Mouse (Mus musculus): Measurements from ENCODE around the gene Thada. TPM values are rescaled to one million over a fixed set of nuclear protein-coding genes. Genes with fewer than 3 reads are reported as not detected.

The Thada gene
- polyA plus RNA-seq, 1 experiment, result 6.1 TPM

DNA sequence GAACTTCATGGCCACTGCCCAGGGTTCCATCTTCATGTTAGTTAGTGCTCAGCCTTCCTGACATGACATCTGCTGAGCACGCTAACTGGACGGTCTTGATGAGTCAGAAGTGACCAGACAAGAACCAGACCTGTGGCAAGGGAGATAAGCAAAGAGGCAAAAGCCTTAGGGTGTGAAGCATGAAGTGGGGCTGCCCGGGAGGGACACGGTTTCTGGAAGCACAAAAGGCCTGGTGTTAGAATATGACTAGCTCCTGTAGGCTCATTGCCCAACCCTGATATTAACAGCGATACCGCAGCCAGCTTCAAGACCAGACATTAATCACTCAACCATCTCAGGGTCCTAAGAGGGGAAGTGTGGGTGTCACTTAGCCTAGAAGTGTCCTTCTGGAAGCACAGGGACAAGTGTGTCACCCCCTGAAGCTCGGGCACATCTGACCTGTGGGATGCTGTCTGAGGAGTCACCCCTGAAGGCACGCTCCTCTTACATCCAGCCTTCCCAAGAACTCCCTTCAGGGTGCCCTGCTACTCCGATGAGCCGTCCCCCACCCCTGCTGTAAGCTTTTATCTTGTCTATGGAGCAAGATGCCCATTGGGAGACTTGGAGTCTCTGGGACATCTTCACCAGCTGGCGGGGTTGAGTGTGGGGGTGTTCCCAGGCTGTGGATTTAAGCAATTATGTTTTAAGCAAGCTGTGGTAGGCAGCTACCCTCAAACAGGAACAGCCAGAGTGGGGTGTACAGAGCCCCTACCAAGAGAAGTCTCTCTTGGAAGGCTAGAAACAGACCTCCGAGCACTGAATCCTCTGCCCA is 312.8 kb downstream of the Thada start:
- no peak for DNase-seq (ENCODE audit: extremely low spot score in 1 of 2, low spot score in 1 of 2)

DNA sequence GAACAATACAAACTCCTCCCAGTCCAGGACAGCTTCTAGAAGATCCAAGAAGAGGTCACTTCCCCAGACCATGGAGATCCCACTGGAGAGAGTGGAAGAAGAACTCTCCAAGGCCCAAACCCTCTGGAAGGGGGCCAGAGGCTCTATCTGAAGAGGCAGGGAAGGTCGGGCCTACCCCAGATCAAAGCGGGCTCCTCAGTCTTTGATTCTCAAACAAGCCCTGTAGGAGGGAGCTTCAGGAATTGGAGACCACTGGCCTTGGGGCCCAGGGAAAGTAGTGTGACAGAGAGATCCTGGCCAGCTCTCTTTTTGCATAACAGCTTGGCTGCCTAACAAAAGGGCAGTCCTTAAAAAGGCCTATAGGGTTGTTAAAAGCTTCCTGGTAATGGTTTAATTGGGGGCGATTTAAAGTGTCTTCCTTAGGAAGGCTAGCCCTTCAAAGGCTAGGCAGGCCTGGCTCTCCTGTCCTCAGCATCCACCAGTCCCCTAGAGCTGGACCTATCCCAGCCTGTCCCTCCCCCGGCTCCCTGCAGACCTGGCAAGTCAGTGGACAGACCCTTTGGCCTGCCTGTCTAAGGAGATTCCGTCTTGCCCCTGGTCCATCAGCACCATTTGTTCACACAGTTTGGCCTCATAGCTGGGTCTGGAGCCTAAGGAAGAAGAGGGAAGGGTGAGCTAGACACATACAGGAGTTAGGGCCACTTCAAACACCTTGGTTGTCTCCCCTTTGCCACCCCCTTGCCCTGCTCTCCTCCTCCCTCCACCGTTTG is 313.6 kb downstream of the Thada start:
- DNase-seq (ENCODE audit: extremely low spot score in 1 of 2, low spot score in 1 of 2), result no peak

DNA sequence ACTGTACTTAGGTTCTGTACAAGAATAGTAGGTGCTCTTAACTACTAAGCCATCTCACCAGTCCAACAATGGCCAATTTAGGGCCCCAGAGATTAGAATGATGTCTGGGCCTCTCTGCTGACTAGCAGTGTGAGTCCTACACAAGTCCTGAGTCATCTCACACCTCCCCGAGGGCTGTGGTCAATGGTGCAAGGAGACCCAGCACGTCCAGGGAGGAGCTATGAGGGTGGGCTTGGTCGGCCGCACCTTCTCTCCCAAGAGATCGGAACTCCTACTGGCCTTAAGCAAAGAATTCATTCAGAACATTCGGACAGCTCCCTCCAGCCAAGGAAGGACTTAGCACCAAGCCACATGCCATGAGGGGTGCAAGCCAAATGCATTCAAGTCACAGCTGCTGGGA is 314.7 kb downstream of the Thada start:
- DNase-seq (ENCODE audit: extremely low spot score in 1 of 2, low spot score in 1 of 2), result no peak

DNA sequence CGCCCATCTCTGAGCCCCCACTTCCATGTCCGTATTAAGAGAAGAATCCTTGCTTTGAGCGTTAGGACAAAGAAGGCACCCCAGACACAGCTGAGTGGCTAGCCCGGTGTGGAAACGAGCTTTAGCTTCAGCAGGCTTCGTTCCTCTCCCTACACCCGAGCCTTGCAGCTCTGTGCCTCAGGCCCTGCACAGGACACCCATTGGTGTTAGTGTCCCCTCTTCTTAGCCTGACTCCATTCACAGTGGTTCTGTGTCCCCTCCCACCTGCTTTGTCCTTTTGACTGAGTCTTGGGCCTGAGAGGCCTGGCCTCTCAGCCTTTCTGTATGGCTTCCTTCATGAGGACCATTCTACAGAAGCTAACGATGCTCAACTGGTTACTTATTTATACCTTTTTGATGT is 315.7 kb downstream of the Thada start:
- no peak for DNase-seq (ENCODE audit: extremely low spot score in 1 of 2, low spot score in 1 of 2)

DNA sequence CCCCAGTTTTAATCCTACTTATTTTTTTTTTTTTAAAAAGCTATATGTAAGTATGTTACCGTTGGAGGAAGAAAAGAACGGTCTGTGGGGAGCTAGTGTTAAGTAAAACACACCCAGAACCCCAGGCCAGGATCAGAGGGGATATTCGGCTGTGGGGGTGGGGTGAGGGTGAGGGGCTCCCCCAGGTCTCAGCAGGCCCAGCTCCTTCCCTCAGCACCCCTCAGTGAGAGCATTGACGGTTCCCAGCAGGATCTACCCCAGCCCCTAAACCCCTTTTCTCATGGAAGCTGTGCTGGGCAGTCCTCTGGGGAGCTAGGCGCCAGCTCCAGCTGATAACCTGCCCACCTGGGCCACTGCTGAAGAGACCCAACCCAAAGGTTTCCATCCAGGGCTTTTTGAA is 316.4 kb downstream of the Thada start:
- DNase-seq (ENCODE audit: extremely low spot score in 1 of 2, low spot score in 1 of 2), result no peak

DNA sequence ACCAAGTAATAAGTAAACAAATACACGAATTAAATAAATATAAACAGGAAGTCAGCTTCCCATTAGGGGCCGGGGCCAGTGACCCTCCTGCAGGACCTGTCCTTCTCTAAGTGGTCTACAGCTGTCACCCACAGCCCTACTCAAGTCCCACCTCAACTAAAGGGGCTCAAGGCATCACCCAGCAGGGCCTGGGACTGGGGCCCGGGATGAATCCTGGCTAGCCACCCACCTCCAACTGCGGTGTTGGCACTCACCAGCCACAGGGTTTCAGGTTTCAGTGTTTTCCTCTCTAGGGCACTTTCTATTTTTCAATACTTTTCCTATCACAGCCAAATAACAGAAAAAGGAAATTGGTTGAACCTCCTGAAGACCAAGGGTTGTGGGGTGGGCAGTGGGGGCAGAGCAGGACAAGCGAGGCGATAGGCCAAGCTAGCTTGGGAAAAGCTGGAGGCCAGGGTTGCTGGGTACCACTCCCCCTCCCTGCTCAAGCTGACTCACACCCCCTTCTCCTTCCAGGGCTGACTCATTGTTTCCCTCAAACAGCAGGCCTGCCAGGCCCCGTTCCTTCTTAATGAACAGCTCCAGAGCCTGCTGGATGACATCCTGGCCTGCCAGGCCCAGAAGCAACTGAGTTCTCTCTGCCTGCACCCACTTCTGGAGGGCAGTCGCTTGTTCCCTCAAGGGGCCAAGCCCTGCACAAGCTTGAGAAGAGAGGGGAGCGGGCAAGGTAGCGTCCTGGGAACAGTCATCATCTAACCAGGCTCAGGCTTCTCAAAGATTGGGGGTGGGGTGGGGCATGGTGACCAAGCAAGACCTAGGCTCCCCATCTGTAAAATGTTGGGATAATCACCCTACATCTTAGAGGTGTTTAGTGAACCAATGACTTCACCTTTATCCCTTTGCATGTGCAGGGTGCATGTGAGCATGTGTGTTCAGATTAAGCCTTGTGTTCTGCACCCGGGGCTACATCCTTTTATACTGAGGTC is 317.2 kb downstream of the Thada start:
- peak; percentile 63 to 78 for DNase-seq (ENCODE audit: extremely low spot score in 1 of 2, low spot score in 1 of 2)

DNA sequence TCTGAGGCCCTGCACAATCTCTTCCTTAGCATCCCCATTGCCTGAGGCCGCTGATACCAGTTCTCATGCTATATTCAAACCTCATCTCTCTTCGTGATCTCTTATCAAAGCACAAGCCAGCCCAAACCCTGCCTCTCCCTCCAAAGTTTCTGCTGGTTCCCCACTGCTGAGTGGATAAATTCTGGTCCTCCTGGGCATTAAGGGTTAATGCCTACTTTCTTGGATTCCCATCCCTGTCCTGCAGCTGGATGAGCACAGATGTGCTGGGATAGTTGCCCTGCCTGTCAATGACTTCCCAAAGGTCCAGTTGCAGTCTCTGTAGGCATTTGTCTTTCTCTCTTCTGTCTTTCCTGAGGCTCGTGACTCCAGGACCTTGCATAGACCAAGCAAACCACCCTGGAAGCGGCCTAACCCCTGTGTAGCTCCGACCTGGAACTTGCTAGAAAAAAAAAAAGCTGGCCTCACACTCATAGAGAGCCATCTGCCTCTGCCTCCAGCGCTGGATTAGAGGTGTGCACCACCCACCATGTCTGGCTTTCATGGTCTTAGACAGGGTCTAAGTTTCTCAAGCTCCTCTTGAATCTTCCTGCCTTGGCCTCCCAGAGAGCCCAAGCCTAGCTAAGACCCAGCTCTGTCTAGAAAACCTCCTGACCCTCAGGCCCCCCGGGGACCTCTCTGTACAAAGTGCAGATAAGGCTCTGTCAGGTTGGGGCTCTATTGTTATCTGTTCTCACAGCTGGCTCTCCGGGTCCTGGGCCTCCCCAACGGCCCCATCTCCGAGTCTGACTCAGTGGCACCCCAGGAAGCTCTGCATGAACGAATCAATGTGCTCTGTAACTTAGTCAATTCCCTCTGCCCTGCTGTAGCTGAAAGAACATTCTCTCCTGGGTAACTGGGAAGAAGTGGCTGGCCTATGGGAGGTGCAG is 318.6 kb downstream of the Thada start:
- DNase-seq (ENCODE audit: extremely low spot score in 1 of 2, low spot score in 1 of 2), result no peak

DNA sequence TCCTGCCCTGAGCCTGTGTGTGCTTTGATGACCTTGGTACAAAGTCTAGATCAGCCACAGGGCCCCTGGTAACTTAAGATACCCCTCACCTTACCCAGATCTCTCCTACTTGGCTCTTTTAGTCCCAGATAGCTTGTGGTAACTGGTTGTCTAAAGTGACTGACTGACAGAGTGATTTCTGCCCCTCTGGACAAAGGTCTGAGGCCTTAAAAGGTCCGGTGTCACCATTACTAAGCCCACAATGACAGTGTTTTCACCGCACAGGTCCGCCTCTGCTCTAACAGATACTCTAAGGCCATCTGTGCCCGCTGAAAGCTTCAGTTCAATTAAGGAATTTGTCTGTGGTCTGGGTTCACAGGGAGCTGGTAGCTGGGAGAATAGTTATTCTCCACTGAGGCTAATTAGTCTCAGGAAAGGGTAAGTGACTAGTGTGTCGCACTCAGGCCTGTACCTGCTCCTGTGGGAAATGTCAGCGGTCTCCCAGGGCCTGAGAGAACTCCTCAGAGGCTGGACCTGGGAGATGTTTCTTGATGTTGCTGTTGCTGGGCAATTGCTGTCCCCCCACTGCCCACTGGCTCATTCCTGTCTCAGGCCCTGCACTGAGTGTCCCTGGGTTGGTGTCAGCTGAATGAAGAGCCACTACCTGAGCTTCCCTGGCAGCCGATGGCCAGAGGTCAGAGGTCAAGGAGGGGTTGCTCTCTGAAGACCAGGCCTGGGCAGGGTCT is 319.4 kb downstream of the Thada start:
- no peak for DNase-seq (ENCODE audit: extremely low spot score in 1 of 2, low spot score in 1 of 2)

DNA sequence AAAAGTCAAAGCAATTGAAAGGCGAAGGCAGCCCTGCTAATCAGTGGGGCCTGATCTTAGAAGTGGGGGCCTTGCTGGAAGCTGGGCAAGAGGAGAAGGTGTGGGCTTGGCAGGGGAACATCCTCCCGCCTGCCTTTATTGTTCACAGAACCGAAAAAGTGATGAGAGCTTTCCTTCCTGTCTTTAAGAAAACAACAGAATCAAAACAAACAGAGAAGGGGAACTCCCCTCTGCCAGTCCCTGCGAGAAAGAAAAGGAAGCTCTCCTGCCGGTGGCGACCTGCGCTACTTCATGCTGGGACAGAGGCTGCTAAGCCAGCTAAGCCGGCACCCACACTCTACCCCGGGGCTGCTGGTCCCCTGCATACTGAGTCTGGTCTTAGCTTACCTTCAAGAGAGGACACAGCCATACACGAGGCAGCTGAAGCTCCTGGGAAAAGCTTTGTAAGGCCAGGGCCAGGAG is 320.1 kb downstream of the Thada start:
- DNase-seq (ENCODE audit: extremely low spot score in 1 of 2, low spot score in 1 of 2), result no peak

DNA sequence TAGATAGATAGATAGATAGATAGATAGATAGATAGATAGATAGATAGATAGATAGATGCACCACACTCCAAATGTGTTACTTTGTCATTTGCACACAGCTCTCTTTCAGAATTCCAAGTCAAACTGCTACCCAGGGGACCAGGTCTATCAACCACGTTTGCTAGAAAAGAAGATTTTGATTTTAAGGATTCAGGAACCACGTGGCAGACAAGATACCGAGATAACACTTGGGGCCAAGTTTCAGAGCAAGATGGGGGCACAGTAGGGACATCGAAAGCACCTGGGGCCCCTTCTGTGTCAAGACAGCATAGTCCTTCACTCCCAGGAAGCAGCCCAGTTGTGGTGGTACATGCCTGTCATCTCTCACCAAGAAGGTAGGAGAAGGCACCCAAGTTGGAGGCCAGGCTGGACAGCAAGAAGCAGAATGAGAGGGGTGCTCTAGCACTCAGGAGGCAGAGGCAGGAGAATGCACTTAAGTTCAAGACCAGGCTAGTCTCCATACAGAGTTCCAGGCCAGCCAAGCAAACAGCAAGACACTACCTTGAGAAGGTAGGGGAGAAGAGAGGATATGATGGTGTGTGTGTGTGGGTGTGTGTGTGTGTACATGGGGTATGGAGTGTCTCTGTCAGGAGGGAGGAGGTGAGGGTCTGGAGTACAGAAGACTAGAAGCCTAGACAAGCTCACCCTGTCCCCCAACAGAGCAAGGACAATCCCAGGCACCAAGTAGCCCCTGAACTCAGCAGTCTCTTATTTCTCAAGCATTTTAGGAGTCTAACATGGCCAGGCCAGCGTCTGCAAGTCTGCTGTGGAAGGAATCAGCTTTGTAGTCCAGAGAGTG is 321.0 kb downstream of the Thada start:
- DNase-seq (ENCODE audit: extremely low spot score in 1 of 2, low spot score in 1 of 2), result no peak

DNA sequence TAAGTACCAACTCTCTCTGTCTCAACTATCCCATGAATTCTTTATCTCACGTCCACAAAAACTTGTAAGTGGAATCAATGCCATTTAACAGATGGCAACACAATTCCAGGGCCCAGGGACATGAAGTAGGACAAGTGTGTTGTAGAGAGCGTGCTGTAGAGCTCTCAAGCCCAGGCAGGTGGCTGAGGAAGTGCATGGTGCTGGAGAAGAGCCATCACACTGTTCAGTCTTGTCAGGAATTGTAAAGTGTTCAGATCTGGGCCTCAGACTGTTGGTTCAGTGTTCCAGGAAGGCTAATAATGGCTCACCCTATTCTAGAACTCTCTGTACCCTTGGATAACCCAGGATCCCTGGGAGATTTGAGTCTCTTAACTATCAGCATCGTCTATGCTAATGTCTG is 321.9 kb downstream of the Thada start:
- no peak for DNase-seq (ENCODE audit: extremely low spot score in 1 of 2, low spot score in 1 of 2)

DNA sequence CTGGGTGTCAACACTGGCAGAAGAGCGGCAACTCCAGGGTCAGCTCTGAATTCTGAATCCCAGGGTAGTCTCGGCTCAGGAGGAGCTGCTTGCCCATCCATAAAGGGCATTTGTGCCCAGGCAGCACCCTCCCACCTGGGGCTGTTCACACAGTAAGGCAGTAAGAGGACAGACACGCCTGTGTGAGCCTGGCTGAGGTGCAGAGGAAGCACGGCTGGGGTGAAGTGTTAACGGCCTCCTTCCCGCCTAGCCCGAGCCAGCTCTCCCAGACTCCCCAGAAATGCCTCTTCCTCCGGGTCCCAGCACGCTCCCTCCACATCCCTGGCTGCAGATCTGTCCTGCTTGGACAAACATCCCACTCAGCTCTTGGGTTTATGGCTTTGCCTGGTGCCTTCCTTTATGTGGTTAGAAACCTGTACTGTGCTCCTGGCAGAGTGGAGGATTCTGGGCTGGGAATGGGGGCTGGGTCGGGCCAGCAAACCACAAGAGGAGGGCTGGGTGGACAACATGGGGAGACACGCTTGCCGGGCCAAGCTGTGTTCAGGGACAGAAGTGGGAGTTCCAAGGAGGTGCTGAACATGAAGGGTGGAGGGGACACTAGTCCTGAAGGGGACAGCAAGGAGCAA is 322.7 kb downstream of the Thada start:
- DNase-seq (ENCODE audit: extremely low spot score in 1 of 2, low spot score in 1 of 2), result no peak

DNA sequence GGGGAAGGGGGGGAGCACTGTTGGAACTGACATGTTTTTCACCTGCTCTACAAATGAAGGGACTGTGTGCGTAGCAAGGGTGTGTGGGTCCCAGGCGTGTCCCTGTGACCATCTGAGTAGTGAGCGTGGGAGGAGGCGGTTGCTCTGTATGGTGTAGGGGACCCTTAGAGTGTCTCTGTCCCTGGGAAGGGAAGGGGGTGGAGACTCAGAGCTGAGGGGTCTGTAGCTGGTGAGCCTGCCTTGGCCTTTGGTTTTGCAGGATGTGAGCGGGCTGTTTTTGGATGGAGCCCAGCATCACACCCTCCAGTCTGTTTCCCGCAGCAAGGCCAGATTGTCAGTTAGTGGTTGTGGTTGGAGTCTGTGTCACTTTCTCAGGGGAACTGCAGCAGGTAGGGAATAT is 324.3 kb downstream of the Thada start:
- DNase-seq (ENCODE audit: extremely low spot score in 1 of 2, low spot score in 1 of 2), result no peak

DNA sequence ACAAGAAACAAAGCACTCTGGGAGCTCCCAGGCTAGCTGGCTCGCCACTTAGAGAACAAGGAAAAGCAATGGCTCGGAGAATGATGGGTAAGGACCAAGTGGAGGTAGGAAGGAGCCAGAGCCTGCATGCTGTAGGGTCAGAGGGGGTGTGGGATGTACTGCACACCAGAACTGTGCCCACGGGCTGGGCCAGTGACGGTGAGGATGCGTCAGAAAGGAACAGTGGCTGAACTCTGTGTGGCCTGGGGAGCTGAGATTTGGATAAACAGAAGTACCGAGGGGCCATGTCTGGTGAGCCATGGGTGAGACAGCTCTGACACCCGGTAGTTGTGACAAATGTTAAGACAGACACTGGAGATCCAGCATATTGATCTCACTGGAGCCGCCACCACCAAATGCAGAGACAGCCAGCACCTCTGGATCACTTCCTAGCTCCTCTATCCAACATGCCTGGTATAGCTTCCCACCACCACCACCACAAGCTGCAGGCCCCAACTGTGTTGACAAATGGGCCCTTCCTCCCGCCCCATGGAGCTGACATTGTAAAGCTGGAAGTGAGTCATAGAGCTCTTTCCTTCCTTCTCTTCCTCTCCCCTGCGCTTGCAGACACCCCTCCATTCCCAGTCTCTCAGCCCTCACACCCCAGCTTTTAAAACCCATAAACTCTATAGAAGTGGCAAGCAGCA is 325.0 kb downstream of the Thada start:
- DNase-seq (ENCODE audit: extremely low spot score in 1 of 2, low spot score in 1 of 2), result no peak
